Mouse (Mus musculus): Measurements from ENCODE around the gene Tsc22d3.

DNA sequence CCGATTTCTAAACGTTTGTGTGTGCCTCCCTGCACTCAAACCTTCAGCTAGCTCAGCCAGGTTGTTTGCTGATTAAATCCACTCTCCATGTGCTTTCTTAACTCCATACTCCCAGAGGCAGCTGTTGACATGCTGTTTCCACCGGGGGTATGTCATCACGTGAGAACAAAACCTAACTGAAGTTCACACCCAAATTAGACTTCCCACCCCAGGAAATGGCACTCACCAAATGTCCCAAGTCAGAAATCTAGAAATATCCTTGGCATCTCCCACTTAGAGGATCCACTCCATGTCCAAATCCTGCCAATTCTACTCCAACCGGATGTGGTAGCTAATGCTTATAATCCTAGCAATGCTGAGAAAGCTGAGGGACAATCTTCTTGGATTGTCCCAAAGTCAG lies 100.2 kb downstream of the Tsc22d3 start:
- TF ChIP-seq JUND (conservative IDR thresholded peaks at IDR 0.05; ENCODE audit: low read depth, low read length) (no peak), POLR2A (IDR thresholded peaks at IDR 0.05; ENCODE audit: low read depth, low read length) (no peak), CTCF (conservative IDR thresholded peaks at IDR 0.05 in 1 of 2, IDR thresholded peaks at IDR 0.05 in 1 of 2; ENCODE audit: low read depth in 2 of 2, low read length in 2 of 2) (no peak), RAD21 (IDR thresholded peaks at IDR 0.05; ENCODE audit: low read depth, low read length) (no peak), ZNF384 (IDR thresholded peaks at IDR 0.05; ENCODE audit: low read depth, low read length) (no peak), MAZ (IDR thresholded peaks at IDR 0.05; ENCODE audit: low read depth, low read length) (no peak), USF2 (conservative IDR thresholded peaks at IDR 0.05; ENCODE audit: low read depth, low read length) (no peak), SMC3 (IDR thresholded peaks at IDR 0.05; ENCODE audit: low read depth, low read length) (no peak), ZMIZ1 (IDR thresholded peaks at IDR 0.05; ENCODE audit: low read depth, low read length) (no peak), UBTF (IDR thresholded peaks at IDR 0.05; ENCODE audit: low read depth, low read length) (no peak), PAX5 (IDR thresholded peaks at IDR 0.05; ENCODE audit: low read length) (no peak), MAFK (IDR thresholded peaks at IDR 0.05; ENCODE audit: insufficient replicate concordance, low read length) (no peak), HCFC1 (IDR thresholded peaks at IDR 0.05; ENCODE audit: low read depth, low read length) (no peak)

All from CH12.LX (cell line).